Mouse (Mus musculus): Measurements from ENCODE around the gene Cdca4.

DNA sequence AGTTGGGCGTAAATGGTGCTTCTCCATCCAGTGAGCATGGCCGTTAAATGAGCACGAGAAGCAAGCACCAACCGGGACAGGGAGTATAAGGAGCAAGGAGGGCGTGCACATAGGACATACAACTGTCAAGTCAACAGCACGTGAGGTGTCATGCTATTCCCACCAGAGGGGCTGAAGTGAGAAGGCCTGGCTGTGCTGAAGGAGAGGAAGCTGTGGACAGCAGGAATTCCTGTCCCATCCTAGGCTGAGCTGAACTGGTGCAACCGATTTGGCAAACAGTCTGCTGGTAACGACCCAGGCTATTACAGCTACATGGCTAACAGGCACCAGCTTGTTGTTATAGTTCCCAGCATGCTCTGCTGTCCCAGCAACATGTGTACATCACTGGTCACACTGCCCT is 38.2 kb downstream of the Cdca4 start:
- TF ChIP-seq GATA1 (IDR thresholded peaks at IDR 0.05; ENCODE audit: low read length) (no peak), TAL1 (IDR thresholded peaks at IDR 0.05; ENCODE audit: low read length) (no peak)
